Mouse (Mus musculus) brain, embryonic 18.5 days (tissue): ENCODE results near the gene Fam81a.

Experiments used
- DNase-seq: peaks from one replicate; pipeline ENCODE4 v3.0.0-alpha.2; 2012; ENCODE audit warnings: low read depth, low spot score

Gene Fam81a

DNA sequence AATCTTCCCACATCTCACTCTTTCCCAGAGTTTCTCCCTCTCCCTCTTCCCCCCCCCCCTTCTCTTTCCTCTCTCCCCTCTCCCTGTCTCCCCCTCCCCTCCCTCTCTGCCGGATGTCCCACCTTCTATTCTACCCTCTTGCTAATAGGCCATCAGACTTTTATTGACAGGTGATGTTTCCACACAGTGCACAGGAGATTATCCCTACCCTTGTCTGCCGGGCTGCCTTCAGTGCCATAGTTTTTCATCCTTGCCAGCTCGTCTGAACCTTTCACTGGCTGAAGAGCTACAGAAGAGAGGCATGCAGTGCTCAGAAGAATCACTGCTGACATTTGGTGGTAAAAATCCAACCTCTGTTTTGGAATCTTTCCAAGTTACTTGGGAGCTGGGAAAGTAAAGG is 88.9 kb downstream of the Fam81a start:
- DNase-seq = no peak

DNA sequence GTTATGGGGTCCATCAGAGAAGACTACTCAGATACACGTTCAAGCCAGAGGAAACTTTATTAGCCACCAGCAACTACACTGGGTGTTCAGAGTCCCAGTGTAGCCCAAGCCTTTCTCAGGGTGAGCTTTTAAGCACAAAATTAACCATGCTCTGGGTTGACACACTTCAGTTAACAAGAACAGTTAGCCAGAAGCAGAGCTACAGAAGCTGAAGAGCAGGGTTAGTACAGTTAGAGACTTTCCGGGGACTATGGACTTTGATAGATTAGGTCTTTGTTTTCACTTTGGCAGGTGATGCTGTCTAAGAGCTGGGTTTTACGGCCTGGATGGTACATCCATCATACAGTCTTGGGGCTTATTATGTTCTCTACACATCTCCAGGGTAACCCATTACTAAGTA is 89.6 kb downstream of the Fam81a start:
- DNase-seq = no peak

DNA sequence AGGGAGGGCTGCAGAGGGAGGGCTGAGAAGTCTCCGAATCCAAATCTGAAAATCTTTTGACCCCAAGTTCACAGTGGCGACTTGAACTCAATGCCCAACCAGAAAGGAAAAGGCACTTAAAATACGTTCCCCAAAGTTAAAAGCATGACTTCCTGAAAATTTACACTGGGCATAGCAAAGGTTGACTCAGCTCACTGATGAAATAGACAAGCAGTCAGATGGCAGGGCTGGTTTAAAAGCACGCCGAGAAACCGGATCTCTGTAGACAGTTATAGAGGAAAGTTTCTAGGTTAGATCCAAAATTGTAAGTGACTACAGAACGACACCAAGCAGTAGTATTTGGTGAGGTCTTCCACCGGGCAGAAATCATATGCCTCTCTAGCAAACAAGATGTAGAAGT is 92.5 kb downstream of the Fam81a start:
- no peak for DNase-seq

DNA sequence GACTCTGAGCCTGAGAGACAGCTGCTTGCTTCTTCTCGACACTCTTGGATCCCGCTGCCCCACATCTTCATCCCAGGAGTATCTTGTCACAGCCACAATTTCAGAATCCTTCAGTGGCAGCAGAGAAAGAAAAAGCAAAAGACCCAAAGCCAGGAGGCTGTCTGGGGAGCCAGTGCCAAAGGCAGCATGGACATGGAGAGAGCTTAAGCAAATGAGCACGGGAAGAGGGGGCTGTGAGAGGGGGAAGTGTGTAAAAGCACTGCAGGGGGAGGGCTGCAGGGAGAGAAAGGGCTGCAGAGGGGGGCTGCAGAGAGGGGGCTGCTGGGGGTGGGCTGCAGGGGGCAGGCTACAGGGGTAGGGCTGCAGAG is 93.0 kb downstream of the Fam81a start:
- no peak for DNase-seq

DNA sequence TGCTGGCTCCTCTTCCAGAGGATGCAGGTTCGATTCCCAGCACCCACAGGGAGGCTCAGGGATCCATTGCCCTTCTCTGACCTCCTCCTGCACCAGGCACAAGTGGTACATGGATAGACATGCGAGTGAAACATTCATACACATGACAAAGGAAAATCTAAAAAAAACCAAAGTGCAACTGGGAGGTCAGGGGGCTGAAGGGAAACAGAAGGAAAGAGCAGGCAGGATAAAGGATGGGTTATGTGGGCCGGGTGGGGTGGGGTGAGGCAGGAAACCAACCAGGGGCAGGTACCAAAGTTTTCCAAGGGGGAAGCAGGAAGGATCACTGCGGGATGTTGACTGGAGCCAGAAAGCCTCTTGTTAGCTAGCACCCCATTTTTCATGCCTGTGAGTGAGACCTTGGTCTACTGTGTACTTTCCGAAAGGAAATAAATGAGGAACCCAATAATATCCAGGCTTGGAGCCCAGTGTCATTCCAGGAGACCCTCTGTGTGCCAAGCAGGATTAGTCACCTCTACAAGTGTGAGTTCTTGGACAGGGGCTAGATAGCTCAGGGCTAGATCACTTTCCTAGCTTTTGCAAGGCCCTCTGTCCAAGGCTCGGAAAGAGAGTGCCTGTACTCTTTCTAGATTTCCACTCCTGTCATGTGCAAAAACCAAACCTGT is 93.5 kb downstream of the Fam81a start:
- DNase-seq = no peak

DNA sequence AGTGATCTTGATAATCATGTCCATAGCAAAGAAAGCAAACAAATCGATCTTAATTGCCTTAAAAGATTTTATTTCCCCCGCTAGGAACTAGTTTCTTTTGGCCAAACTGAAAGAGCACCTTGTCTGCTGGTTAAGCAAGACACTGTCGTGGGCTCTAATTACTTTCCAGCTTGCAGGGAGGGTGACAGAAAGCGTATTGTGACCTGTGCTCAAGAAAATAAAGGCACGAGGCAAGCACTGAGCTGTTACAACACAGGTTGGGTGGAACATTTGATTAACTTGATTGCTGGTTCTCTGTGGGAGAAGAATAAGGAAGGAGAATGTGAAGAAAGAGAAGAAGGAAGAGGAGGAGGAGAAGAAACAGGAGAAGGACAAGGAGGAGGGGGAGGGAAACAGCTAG is 94.1 kb downstream of the Fam81a start:
- DNase-seq = no peak

DNA sequence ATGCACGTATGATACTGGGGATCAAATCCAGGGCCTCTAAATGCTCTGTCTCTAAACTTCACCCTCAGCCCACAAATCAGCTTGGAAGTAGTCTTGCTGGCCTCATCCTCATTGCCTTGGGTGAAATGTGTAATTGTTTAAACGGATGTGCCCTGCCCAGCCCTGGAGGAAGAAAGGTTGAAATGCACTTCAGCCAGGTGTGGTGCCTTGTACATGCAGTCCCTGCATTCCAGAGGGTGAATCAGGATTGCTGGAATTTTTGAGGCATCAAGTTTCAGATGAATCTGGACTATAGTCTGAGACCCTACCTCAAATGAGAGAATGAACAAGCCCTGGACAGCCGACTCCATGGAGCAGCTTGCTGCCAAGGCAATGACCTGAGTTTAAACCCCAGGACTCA is 94.5 kb downstream of the Fam81a start:
- DNase-seq = no peak

DNA sequence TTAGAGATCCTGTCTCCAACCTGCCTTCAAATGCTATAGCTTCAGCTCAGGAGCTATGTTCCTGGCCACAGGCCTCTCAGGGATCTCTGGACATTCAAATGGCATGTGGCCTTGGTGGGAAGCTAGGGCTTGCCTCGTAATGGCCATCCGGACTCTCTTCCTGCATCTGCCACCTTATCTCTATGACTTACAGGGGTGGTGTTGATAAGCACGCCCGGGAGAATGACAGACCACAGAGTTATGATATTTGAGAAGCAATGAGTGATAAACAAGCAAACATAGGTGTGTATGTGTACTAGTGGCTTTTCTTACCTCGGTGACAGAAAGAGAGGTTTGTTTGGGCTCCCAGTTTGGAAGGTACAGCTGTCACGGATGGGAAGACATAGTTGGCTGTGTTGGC is 96.1 kb downstream of the Fam81a start:
- no peak for DNase-seq

DNA sequence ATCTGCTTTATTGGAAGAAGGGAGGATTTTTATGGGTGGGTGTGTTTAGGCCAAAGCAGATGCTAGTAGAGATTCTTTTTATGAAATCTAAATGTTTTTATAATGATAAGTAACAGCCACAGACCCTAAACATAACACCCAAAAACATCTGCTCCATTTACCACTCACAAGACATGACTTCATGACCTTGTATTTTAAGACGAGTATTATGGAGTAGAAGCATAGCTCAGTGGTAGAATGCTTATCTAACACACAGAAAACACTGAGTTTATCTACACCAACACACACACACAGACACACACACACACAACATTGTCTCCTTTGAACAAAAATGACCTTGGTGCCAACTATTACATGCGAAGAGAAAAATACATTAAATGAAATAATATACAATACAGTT is 97.5 kb downstream of the Fam81a start:
- DNase-seq = no peak

DNA sequence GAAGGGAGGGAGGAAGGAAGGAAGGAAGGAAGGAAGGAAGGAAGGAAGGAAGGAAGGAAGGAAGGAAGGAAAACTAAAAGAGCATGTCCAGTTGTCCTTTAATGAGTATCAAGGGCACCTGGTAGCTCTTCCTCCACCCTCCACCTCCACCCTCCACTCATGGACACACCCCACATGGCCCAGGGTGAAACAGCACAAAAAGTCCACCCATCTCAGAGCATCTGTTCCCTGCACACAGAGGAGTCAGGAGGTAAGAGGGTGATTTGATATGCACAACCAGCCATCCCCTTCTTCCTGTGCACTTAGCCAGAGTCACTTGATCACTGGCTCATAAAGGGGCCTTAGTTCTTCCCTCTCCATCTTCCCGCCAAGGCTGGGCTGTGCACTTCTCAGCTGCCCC is 99.4 kb downstream of the Fam81a start:
- no peak for DNase-seq

DNA sequence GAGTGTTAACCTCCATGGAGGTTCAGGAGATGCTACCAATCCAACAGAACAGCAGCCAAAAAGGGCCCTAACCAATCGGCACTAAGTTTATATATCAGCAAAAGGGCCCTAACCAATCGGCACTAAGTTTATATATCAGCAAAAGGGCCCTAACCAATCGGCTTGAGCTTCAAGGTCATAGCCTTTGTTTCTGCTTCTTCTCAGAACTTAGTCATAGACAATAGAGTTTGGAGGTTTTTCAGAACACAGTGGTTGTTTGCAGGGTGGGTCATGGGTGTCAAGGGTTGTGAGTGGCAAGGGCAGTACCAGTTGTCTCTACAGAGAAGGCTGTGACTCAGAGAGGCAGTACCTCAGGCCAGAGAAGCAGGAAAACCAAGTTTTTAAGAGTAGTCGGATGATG is 100.2 kb downstream of the Fam81a start:
- DNase-seq = no peak

DNA sequence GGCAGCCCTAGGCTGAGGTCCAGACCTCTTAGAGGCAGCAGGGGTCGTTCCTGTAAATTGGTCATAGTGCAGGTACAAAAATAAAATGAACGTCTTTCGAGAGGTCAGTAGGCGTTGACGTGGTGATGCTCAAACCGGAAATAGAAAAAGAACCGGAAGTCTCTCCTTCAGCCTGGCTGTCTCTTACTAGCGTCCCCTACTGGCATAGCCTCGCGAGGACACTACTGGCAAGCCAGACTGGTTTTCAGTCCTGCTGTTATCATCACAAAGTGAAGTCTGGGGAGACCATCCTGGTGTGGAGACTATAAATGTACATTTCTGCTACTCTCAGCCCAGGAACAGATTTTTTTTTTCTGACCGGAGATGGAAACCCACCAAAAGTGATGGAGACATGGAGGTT is 101.8 kb downstream of the Fam81a start:
- DNase-seq = no peak

DNA sequence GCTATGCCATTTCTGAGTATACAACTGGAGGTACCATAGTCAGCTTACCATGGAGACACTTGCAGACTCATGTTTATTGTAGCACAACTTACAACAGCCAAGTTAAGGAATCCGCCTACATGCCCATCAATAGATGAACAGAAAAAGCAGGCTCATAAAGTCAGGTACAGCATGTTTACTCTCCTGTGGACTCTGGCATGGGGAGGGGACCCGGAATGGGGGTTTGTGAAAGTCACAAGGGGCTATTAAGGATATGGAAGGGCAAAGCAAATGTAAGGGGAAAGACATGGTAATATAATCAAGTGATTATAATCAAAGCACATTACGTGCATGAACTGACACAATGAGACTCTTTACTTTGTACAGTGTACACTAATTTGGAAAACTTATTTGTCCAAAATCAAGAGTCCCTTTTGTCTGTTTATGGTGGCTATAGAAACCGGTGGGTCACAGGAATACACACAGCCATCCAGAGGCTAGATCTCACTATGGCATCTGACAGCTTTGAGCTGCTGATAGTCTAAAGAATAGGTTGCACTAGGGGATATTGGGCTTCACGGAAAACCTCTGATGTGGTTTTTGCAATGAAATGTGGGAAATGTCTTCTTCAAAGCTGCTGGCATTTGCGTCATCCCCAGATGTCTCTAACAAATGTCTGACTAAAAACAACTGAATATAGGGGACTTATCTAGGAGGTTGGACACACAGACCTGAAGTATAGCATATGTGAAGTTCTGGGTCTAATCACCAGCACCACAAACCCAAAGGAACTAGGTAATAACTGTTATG is 102.6 kb downstream of the Fam81a start:
- no peak for DNase-seq
